Mouse (Mus musculus) hindlimb bud, embryonic 11.5 days (tissue): ENCODE results near the gene Dusp15.

Experiments used
- DNase-seq: peaks from one replicate; pipeline ENCODE4 v3.0.0-alpha.2; 2012; ENCODE audit warnings: low read depth, low spot score; ENCODE audit errors: extremely low spot score

Gene Dusp15

DNA sequence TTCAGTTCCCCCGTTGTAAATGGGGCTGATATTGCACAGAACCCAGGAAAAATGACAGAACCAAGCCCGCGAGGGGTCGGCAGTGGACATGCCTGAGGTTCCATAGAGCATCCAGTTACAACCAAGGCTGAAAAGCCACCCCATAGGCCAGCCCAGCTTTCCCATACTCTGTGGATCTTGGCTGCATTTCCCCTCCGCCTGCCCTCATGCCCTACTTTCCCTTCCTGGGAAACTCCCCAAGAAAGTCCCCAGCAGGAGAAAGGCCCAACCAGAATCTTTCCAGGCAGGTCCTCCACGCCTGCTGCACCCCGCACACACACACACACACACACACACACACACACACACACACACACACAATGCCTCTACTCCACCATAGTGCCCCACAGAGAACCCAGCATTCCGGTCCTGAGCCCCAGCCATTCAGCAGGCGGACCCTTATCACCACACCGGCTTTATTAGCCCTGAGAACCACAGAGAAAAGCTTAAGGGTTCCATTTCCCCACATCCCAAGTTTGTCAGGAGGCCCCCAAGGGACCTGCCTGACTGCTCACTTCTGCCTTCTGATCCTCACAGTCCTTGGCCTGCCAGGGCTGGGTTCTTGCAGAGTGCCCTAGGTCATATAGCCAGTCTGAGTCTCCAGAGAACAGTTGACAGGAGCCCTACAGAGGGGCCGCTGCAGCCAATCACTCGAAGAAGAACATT, 19.9 kb downstream of the Dusp15 start:
- no peak for DNase-seq

DNA sequence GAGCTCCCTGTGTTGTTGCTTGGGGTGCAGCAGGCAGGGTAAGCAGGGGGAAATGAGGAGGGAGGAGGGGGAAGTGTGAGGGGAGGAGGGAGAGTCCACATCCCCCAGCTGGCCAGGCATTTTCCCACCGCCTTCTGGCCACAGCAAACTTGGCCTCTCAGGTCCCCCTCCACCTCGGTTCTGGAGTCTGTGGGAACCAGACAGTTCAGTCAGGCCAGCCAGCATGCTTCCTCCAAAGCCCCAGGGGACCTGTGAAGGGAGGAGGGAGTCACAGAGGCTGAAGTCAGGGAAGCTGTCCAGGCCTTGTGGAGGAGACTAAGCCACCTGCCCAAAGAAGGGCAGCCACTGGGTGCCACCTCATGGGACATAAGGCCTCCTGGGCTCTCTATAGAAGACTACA, 21.2 kb downstream of the Dusp15 start:
- no peak for DNase-seq

DNA sequence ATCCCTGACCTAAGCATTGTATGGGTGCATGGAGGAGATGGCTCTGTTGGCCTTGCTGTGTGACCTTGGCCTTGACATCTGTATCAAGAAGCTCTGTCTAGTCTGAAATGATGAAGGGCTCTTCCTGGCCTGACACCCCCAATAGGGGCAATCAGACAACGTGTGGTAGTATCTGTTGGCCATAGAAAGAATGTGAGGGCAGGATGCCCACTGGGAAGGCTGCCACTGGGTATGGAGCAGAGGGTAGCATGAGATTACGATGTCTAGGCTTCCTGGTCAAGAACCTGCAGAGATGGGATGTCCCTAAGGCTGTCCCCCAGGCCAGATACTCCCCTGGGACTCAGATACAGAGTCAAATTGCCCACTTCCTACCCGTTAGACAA, 22.5 kb downstream of the Dusp15 start:
- DNase-seq: no peak

DNA sequence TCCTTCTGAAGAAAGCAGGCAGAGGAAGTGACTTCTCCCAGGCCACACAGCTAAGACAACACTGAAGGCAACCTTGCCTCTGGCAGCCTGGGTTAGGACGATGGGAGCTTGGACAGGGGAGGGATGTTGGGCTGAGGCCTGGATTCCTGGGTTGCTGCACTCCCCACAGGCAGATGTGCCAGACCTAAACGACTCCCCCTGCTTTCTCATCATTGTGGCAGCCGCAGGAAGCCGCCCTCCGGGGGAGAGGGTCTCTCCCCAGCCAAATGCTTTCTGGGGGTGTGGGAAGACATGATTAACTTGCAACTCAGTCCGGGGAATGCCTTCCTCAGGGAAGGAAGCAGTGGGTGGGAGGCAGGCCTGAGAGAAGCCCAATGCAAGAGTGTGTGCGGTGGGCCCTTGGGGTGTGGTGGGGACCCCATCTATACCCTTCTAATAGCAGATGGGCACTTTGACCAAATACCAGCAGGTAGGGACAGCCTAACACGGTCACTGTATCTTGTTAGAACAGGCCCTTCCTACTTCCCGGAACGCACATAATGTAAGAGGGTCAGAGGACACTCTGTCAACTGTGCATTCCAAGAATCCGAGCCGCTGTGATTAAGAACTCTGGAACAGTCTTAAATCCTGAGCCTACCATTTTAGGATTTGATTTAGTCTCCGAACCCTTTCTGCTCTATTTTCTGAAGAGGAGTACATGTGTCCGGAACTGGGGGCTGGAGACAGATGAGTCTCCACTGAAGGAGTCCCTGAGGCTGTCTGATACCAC, 23.1 kb downstream of the Dusp15 start:
- DNase-seq: no peak

DNA sequence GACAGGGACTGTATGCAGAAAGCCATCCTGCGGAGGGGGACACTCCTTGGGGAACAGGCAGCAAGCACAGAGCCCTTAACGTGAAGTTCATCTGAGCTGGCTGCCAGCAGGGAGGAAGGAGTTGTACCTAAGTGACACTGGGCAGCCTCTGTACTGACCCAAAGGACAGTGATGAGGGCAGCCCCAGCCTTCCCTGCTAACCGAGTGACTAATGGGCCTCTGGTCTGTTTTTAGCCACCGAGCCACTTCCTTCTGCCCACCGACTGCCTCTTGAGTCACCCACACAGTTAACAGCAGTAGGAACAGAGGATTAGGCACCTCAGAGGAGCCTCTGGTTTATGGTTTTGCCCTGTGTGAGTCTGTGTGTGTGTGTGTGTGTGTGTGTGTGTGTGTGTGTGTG, 24.1 kb downstream of the Dusp15 start:
- no peak for DNase-seq

DNA sequence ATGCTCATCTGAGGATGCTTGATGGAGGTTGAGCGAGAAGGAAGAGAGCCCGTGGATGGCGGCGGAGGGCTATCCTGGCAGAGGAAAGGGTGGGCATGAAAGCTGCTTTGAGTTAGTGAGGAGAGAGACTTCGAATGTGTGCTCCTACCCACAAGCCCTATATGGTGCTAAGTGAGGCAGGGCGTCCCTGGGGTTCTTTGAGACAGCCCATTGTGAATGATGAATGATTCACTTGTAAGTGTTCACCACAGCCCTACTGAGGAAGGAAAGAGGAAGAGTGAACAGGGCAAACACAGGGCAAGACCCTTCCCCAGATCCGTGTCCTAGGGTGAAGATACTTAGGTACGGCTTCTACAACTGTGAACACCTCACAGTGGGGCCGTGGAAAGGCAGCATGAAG, 24.6 kb downstream of the Dusp15 start:
- no peak for DNase-seq

DNA sequence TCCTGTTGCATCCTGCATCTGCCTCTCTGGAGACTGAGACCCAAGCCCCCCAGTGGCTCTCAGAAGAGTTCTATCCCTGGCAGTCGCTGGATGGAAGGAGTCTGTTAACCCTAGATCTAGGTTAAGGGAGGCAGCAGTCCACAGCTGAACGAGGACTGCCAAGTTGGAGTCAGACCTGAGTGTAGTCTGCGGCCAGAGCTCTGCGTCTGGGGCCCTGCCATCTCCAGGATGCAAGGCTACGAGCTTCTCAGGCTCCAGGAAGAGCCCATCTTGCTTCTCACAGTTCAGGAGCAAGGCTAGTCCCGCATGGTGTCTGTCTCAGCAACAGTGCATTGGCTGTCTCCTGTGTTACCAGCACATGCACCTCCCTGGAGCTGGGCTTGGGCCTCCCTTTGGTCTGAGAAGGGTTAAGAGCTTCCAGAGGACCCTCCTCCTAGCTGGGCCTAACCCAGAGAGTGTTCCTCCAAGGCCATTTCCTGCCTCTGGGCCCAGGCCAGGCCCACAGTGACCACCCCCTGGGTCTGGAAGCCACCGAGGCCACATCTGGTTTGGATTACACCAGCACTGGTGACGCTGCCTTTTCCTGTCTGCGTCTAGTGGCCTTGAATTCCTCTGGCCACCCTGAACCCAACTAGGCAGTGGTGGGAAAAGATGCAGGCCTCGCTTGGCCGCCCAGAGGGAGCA, 26.2 kb downstream of the Dusp15 start:
- peak; percentile 79 for DNase-seq

DNA sequence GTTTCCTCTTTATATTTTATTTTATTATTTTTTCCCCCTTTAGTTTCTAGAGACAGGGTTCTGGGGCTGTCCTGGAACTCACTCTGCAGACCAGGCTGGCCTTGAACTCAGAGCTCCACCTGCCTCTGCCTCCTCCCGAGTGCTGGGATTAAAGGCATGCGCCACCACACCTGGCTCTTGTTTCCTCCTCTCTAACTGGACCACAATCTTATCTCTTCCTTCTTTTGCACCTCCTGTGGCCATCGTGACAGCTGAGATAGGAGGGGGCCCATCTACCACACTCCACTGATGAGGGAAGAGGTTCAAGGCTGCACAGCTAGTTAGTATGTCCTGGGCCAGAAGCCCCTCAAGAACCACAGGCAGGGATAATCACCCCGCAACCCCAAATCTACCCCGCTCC, 27.0 kb downstream of the Dusp15 start:
- DNase-seq: no peak

DNA sequence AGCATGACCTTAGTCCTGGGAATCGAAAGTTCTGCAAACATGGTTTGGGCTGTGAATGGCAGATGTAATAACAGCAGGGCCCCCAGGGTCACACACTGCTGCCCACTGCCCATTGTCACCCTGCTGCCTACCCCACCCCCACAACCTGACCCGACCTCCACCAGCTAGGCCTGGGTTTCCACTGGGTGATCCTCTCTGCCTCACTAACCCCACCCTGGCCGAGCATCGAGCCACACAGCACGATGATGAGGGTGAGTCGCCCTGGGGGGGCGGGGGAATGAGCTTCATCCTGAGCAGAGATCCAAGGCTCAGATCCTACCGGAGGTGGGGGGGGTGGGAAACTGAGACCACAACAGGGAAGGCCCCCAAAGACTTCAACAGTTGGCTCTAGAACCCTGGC, 27.4 kb downstream of the Dusp15 start:
- DNase-seq: no peak

DNA sequence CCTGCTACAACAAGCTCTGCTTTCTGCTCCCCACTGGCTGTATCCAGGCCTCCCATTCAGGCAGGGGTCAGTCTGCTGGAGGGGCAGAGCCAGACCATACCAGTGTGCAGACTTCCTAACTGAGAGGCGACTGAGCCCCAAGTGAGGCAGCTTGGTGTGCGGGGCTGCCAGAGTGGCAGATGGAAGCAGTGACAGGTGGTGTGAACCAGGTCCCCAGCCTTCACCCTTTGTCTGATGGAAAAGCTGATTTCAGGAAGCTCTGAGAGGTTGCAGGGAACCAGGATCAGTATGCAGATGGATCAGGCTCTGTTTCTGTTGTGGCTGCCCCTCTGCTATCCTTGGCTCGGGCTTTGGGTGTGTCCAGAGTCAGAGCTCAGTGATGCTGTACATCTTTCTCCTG, 27.9 kb downstream of the Dusp15 start:
- no peak for DNase-seq

DNA sequence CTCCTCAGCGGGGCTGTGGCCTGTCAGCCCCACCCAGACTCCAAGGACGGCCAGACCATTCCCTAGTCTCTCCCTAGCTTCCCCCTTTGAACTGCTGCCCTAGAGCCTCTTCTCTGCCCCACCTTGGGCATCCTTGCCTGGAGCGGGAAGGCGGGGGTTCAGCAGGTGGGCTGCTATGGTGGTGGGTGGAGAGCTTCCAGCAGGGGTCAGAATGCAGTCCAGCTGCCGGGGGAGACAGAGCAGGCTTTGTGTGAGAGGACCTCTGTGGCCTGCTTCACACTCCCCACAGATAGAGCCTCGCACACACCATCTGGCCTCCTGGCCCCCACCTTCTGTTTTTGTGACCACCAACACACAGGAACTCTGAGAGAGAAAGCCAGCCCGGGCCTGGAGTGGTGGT, 29.1 kb downstream of the Dusp15 start:
- DNase-seq: no peak

DNA sequence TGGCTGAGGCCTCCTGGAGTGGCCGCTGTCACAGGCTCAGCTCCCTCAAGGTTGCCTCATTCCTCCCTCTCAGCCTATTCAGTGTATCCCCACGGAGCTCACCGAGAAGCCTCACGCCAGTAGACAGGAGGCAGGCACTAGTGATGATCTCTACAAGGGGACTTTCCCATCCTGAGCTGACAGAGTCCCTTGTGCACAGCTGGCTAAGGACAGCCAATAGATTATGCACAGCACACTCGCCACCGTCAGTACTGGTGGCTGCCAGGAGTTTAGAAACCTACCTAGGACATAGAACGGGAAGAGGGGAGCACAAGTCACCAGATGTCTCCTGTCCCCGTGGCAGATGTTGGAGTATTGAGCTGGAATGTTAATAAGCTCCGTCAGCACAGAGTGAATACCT, 33.8 kb downstream of the Dusp15 start:
- no peak for DNase-seq

DNA sequence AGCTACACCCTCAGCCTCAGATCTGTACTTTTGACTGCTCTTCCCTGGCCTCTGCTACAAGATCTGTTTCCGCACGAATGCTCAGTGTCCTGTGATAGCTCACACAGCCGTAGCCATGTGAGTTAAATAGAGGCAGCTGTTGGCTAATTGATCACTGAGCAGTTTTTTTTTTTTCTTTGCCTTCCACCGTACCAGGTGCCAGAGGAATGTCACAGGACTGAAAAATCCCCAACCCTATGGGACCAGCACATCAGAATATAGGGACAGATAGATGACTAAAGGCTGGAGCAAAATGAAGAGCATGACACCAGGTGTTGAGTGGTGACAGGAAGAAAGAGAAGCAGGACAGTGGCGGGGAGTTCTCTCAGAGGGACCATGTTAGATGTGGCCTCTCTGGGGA, 35.4 kb downstream of the Dusp15 start:
- DNase-seq: no peak

DNA sequence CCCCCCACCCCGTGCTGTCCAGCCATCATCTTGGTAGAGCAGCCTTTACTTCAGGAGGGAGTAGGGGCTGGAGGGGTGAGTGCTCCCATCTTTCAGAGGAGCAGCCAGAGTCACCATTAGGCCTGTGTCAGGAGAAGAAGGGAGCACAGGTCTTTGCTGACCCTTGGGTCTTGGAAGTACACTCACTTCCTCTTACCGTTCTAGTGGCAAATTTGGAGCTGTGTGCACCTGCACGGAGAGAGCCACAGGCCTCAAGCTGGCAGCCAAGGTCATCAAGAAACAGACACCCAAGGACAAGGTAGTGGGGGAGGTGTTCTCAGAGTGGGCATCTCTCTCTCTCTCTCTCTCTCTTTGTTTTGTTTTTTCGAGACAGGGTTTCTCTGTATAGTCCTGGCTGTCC, 36.0 kb downstream of the Dusp15 start:
- DNase-seq: no peak

DNA sequence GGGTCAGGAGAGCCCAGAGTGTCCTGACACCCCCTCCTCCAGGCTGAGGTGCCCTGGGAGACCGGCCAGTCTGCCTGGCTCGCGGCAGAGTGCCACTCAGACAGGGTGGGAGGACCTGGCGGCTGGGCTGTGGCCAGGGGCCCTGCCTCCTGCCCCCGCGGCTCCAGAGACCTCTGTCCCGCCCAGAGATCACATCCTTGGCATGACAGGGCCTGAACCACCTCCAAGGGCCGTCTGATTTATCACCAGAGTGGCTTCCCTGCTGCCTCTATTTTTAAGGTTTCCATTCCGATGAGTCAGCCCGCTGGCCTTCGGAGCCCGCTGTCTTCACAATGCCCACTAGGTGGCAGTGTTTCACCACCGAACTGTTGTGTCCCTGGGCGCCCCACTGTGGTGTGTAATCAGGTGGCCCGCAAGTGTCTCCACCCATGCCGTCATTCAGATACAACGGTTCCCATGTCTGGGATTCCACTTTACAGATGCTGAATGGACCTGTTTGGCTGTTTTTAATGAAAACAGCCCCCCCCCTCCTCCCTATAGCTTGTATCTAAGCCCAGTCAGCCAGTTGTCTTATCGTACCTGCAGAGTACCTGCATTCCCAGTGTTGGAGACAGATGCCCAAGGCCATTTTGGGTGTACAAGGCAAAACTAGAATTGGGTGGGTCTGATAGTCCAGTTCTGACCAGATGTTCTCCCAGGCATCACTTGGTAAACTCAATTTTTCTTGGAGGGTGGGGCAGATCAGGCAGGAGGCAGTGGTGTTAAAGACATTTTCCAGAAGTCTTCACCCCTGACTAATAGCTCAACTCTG, 37.0 kb downstream of the Dusp15 start:
- DNase-seq: peak; percentile 69

DNA sequence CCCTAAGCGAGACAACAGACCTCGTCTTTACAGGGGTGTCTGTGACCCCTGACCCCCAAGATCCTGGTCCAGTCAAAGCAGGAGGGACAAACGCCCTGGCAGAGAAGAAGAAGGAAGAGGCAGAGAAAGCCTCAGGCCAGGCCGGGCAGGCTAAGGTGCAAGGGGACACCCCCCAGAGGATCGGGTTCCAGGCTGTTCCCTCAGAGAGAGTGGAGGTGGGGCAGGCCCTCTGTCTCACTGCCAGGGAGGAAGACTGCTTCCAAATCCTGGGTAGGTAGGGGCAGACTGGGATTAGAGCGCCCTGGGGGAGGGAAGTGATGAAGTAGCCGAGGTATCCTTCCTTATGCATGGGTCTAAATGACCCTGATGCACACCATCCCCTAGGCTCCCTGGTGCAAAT, 38.0 kb downstream of the Dusp15 start:
- DNase-seq: no peak

DNA sequence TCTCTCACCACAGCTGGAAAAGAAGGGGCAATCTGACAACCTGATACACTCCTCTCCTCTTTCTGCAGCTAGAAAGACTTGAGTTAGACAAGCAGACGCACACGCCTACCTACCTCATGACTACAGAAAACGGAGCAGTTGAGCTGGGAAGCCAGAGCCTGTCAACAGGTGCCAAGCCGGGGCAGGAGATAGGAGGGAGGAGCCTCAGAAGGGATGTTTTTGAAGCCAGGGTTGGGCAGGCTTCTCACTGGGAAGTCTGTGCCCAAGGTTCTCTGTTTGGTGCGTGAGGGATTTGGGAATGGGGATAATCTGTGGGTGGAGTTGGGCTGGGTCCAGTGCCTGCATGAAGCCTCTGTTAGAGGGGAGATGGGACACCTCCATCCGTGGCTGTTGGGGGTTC, 40.1 kb downstream of the Dusp15 start:
- DNase-seq: no peak

DNA sequence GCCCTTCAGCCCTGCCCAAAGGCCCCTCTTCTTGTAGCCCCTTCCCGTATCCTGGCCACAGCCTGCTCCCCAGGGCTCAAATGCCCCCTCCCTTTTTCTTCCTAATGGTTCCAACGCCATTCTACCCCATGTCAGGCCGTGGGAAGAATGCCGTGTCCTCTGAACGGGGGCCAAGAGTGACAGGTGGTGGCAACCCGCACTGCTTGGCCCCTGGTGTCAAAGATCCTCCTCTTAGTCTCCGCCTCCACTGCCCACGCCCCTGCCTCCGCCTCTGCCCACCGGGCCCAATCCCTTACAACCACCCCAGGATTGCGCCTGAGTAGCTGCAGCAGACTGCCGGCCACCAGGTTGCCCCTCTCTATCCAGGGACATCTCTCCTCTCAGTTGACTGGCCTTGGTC, 40.5 kb downstream of the Dusp15 start, which contains the start of gene Mylk2:
Gene Mylk2, plus strand, starts transcription at position 322 of the 400 bp plus-strand sequence.
- DNase-seq: no peak

DNA sequence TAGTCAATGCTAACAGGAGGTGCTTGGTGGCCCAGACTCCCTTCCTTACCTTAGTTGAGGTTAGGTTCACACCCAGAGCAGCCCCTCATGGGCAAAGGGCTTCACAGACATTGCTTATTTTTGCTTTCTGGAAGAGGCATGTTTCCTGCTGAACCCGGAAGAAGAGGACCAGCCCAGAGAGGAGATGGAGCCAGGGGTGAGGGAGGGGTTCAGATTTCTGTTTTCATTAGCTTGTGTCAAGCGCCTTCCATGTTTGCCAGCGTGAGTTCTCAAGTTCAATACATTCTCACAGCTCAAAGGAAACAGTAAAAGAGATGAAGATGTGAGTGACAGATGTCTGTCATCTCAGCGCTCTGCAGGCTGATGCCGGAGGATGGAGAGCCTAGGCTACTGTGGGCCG, 41.6 kb downstream of the Dusp15 start:
- no peak for DNase-seq

DNA sequence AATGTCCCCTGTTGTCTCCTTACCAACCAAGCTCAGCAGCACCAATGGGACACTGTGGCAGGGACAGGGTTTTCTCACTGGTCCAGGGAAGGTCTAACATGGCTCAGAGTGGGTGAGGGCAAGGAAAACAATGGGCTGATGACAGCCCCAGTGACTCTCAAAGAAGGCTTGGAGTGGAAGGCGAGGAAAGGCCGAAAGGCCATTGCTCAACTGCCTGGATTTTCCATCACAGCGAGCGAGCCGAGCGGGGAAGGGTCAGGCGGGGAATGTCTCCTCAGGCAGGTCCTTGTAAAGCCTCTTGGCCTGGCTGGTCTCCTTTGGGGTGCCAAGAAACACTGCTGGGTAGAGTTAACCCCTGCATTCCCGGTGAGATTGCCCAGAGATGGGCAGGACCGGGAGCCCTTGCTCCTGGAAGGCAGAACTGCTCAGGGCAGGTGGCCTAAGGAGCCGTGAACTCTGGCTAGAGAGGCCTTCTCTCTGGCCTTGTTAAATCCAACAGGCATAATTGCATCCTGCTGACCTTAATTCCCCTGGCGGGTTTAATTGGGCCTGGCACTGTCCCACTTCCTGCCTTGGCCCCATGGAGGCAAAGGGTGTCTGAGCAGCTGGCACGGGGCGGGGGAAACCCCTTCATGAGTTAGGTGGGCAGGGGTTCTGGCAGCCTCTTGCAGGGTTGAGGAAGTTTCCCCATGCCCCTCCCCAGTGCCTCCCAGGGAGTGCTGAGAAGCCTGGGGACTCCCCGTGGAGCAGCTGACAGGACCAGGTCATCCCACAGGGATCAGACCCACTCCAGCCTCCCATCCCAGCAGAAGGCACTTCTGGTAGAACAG, 44.2 kb downstream of the Dusp15 start:
- DNase-seq: no peak
